Mouse (Mus musculus) kidney, postnatal 10 days (tissue): ENCODE measurements around the gene Cth.
"Not testable (repeated sequence)": the region's sequence is repeated elsewhere in the genome, so short reads cannot be mapped to it uniquely, and the experiment has no call there.

Experiments used
- DNase-seq: peaks from one replicate; pipeline ENCODE4 v3.0.0; 2021; ENCODE audit warnings: mixed read lengths

Cth gene

DNA sequence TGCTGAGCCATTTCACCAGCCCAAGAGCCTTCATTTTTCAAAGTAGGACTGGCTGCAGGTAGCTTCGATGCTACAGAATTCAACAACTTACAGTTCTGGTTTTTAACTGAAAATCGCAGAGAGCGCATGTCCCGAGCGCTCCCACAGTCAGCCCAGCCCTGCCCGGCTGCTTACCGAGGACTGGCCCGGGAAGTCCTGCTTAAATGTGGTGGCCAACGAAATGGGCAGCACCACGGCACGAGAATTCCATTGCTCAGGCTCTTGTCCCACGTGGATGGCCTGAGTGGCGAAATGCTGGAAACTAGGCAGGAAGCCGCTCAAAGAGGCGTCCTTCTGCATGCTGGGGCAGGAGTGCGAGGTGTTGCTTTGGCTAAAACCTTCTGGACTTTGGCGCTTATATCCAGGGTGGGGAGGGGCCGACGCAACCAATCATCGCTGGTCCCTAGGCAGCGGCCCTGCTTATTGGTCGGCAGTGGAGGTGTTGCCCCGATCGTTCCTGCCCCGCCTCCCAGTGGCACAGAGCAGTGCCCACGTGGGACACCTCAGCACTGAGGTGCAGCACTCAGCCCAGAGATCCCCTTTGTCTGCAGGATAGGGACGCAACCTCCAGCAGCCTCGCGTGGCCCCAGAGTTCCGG, at the start of gene Cth:
Gene Cth, minus strand, starts transcription at position 386 of the 637 bp plus-strand sequence.
- peak; percentile 93 for DNase-seq

DNA sequence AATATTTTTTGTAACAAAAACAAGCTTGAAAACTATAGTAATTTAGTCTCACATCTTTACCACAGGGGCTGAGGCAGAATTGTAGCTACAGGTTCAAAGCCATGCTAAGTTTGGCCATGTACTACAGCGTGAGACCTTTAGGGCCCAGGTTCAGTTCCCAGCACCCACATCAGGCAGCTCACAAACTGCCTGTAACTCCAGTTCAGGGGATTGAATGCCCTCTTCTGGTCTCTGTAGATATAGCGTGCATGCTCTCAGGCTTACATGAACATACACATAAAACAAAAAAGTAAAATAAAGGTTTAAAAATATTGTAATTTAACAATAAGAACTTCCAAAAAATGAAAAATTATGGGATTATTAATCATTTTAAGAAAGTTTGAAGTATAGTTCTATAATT, 48.4 kb upstream of the Cth start:
- DNase-seq, result no peak

DNA sequence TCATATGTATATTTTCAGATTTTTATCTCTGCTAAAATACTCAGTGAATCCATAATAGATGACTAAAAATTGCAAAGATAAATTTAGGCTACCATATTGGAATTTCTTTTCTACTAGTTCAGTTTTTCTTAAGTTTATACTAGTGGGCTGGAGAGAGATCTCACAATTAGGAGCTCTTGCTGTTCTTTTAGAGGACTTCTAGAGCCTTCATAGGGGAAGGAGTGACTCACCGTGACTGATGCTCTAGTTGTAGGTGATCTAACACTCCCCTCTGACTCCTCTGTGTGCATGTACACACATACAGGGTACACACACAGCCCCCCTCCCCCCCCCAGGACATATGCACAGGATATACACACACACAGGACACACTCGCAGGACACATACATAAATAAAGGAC, 46.3 kb upstream of the Cth start:
- no peak for DNase-seq

DNA sequence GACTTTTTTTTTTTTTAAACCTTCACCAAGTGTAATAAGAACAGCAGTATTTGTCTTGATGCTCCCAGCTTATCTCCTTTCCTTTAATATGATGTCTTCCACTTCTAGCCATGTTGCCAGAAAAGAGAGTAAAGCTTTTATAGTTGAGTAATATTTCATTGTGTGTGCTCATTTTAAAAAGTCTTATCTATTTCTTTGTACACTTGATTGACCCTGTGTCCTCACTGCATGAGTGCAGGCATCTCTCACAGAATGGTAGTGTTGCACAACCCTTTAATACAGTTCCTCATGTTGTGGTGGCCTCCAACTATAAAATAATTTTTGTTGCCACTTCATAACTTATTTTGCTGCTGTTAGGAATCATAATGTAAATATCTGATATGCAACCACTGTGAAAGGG, 32.4 kb upstream of the Cth start:
- no peak for DNase-seq

DNA sequence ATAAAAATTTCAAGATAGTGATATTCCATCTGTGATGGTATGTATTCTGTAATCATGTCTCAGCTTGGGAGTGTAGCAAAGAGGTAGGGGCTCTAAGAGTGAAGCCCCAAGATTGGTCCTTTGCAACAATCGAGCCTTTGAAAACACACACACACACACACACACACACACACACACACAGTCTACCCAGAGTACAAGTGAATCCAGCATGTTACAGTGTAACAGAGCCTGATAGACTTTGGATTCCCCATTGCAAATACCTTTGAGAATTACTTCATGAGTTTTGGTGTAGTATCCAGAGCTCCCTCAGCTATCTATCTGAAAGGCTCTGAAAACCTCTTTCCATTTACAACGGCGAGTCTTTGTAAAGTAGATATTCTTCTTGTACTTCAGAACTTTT, 31.3 kb upstream of the Cth start:
- peak; percentile 24 for DNase-seq

DNA sequence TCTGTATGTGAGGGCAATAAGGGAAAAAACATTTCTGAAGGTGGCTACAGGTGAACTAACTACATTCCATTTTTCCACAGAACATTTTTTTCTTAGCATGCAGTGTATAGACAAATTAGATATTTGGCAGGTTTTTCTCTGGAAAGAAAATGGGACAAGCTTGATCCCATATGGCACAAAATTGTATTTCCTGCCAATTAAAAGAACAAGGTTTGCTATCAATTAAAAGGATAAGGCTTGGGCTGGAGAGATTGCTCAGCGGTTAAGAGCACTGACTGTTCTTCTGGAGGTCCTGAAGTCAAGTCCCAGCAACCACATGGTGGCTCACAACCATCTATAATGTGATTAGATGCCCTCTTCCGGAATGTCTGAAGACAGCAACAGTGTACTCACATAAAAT, 30.6 kb upstream of the Cth start:
- no peak for DNase-seq

DNA sequence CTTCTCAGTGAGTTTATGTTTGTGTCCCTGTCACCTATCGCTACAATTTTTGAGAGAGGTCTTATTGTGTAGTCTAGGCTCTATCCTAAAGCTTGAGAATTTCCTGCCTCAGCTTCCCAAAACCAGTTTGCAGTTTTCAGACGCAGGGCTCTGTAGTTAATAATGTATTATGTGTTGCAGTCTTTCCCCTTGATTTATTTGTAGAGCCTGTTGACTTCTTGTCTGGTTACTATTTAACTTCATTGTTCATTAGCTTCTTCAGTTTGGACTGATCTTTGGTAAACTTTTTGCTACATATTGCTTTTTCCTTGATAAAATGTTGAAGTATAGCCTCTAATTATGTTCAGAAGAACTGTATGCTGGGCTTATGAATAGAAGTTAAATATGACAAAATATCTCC, 27.8 kb upstream of the Cth start:
- DNase-seq, result no peak

DNA sequence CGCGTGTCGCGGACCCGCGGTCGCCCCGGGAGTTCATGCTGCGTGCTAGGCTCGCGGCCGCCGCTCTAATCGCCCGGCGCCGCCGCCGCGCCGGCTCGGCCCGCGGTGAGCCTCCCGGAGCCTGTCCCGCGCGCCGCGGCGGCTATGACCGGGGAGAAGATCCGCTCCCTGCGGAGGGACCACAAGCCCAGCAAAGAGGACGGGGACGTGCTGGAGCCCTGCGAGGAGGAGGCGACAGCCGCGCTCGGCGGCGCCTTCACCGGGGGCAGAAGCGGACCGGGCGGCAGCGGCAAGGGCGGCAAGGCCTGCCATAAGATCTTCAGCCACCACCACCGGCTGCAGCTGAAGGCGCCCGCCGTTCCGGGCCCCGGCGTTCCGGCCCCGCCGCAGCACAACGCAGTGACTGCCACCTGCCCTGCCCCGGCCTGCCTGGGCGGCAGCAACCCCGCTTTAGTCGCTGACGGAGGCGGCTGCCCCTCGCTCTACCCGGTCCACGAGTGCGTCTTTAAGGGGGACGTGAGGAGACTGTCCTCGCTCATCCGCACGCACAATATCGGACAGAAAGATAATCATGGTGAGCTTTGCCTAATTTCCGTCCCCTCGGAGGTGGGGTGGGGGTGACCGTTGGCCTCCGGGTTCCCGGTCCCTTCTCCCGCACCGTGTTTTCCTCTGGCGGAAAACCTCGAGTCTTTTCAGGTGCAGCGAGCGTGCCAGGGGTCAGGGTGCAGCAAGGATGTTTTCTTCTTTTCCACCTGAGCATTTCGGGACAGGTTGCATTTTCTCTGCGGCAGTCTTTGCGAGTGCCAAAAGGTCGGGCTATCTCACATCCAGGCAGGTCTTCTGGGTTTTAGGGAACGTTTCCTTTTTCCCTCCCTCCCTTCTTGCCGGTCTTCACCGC, 22.8 kb upstream of the Cth start:
- DNase-seq, result peak; percentile 54

DNA sequence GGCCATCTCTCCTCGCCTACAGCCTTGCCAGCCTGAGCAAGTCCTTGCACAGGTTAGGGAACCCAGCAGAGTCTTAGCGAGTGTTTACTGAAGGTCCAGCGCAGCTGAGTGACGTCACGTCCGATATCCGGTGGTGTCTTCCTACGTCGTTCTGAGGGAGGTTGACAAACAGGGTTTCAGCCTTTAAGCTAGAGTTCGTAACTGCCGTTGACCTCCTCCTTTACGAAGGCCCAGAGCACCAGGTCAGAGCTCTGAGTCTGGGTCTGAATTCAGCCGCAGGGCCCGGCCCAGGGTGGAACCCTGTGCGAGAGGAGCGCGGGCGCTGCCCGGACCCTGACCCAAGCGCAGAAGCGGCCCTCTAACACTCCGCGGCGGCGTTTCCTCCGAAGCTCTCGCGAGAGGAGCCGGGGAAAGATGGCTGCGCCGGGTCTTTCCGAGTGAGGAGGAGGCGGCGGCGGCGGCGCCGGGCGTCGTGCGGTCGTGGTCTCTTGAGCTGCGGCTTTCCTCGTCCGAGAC, 22.0 kb upstream of the Cth start, which contains the start of gene Ankrd13c:
Gene Ankrd13c, plus strand, starts transcription at position 397 of the 516 bp plus-strand sequence.
- DNase-seq, result peak; percentile 95

DNA sequence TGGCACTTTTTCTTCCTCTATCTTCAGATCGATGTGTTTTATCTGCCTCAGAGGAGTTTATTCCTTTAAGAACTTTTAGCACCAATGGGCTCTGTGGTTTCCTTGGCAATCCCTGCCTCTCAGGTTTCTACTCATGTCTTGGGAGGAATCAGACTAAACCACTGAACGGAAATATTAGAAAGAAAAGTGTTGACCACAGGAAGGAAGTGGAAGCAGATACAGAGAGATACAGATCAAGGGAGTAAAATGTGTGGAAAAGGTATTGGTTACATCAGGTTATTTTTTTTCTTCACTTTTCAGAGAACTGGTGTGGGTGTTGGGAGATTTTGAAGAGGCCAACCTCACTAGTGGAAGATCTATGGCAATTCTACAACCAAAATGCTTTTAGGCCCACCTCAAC, 13.7 kb upstream of the Cth start:
- no peak for DNase-seq

DNA sequence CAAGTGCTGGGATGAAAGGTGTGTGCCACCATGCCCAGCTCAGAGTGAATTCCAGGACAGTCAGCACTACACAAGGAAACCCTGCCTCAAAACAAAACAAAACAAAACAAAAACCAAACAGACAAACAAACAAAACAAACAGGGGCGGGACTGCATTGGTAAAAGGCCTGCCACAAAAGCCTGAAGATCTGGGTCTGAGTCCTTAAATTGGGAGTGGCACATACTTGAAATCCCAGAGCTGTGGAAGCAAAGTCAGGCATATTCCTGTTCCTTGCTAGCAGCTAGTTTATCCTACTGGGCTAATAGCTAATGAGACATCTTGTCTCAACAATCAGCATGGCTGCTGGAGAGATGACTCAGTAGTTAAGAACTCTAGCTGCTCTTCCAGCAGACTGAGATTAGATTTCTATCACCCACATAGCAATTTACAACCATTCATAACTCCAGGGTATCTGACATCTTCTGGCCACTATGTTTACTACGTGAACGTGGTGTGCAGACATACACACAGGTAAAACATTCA, 9.5 kb upstream of the Cth start:
- DNase-seq, result no peak

DNA sequence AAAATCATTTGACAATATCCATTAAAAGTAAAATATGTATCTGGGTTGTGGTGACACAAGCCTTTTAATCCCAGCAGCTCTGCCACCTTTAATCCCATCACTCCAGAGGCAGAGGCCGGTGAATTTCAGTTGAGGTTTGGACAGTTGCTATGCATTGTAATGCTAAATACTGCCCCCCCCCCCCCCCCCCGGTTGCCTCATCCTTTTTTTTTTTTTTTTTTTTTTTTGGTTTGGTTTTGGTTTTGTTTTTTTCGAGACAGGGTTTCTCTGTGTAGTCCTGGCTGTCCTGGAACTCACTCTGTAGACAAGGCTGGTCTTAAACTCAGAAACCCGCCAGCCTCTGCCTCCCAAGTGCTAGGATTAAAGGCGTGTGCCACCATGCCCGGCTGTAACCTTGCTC, 8.3 kb upstream of the Cth start:
- DNase-seq, result not testable (repeated sequence)

DNA sequence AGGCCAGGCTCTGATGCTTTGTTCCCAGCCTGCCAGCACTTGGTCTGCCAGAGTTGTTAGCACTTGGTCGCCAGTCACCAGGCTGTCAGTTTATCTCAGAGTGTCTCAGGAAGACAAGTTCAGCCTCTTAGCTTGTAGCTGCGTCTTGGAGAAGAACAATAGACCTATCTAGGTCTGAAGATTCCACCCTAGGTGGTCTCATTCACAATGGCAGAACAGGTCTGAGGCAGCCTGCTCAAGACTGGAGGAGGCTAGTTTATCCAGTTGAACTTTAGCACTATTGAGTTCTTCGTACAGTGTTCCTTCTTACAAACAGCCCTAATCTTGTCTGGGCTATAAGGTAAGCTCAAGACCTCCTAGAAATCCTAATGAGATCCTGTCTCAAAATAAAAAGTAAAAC, 7.2 kb upstream of the Cth start:
- DNase-seq, result no peak

DNA sequence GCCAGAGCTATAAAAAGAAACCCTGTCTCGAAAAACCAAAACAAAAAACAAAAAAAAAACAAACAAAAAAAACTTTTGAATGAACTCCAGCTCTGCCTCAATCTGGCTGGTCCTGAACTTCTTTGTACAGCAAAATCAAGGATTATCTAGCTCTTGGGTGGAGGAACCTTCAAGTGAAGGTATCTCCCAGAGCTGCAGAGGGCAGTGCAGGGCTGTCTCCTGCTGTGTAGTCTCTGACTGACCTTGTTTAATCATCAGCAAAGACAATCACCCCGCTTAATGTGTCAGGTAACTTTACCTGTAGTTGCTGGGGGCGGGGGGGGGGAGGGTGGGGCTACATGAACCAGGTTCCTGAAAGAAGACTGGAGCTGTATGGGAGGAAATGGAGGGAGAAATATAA, 6.7 kb upstream of the Cth start:
- peak; percentile 62 for DNase-seq

DNA sequence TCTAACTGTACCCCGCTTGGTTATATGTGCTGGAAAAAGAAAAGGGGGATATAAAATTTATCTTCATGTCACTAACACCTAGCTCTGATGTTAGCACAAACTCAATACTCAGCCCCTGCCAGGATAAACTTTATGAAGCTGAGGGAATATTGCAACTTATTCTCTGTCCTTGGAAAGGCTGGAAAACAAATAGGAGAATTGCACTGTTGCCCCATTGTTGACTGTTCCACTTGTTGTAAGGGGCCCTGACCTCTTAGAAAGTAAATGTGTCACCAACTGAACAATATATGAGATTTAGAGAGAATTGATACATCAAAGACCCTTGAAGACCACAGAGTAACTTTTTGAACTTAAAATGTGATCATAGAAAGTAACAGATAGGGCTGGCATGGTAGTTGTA, 4.5 kb upstream of the Cth start:
- DNase-seq, result no peak

DNA sequence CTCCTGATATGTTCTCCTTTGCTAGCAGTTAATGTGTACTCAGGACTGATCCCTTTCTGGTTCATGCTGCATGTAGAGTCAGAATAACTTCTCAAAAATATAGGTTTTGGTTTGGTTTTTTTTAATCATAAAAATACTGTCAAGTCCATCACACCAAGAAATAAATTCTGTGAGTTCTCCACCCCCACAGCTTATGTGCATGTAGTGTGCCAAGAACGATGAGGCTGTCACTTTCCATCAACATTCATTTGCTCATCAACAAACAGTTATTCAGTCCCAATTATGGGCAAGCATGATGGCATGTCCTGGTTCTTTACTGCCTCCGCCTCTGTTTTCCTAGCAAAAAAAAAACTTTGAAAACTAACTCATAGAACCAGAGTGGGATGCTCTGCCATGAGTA, 3.9 kb upstream of the Cth start:
- DNase-seq, result no peak

DNA sequence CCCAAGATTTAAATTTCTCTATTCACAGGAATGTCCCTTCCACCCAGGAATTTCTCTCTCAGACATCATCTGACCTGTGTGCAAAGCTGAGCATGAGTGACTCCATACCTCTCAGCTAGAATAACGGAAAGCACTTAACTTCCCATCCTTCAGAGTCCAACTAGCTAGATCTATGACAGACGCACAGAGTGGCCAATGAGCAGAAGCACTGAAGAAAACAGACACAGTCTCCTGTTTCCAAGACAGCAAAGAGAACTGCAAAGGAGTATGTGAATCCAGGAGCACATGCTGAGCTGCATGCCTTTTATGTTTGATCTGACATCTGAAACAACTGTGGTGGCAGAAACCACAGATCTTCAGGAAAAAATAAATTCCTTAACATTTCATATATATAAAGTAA, 1.9 kb upstream of the Cth start:
- DNase-seq, result no peak

DNA sequence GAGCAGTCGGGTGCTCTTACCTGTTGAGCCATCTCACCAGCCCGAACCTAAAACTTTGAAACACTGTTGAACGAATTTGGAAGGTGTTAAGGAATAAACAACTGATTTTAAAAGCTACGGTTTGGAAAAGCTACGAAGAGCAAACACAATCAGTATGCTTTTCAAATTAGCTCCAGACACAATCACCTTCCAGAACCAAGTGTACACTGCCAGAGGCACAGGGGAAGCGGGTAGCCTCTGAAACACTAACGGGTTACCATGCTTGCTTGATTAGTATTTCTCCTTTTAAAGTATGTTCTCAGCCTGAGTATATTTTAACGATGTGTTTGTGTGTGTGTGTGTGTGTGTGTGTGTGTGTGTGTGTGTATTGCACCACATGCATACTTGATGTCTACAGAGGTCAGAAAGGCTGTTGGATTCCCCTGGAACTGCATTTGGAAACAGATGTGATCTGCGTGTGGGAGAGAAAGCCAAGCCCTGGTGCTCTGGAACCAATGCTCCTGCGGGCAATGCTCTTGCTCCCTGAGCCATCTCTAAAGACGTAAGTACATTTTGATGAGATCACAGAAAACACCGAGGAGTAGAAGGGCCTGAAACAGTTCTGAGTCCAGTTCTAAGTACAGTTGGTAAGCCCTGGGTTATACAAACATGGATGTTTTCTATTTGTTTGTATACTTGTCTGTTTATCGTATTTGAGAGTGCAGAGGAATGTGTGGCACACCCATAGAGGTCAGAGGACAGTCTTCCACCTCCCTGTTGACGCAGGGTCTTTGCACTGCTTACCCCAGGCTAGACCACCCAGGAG, 1.0 kb upstream of the Cth start:
- DNase-seq, result no peak

DNA sequence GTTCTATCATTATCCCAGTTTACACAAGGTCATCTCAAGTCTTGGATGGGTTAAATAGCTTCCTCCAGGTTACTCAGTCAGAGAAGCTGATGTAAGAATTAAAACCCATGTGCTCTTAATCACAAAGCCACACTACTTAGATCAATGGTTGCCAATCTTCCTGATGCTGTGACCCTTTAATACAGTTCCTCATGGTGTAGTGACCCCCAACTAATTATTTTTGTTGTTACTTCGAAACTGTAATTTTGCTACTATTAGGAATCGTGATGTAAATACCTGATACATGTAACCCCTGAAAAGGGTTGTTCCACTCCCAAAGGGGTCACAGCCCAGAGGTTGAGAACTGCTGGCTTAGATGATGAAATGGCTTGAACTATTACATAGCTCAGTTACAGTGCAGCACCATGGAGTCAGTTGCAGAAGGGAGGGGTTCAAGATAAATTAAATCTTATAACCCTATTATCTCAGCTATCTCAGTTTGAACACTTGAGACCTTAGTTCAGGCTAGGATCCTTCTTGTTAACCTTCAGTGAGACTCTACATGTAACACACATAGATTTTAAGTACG, 1.5 kb downstream of the Cth start:
- DNase-seq, result no peak

DNA sequence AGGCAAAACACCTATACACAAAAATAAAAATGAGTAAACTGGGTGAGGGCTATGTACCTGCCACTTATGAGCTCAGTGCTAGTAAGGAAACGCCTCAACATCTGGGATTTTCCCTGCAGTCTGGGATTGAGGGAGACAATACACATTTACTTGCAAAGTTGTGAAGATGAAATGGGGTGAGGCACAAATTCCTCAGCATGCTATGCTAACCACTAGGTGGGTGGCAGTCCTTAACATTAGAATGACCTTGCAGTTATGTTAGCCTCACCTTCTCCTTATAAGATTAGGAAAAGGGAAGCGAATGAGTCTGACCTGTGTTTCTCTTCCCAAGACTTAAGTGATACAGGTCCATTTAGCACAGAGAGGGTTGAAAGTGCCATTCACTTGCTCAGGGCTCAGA, 3.5 kb downstream of the Cth start:
- no peak for DNase-seq

DNA sequence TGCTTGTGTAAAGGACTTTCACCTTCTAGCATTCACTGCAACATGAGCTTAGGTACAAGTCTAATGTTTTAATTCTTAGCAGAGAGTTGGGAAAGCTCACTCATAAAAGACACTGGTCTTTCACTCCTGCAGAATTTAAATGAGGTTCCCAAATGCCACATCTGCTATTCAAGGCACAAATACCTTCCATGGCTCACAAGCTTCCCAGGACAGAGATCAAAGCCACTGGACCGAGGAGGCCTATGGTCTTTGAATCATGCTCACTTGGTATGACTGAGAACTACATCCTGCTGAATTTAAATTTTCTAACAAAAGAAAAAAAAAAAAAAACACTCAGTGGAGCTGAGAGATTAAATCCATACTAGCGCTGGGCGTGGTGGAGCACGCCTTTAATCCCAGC, 8.5 kb downstream of the Cth start:
- peak; percentile 34 for DNase-seq

DNA sequence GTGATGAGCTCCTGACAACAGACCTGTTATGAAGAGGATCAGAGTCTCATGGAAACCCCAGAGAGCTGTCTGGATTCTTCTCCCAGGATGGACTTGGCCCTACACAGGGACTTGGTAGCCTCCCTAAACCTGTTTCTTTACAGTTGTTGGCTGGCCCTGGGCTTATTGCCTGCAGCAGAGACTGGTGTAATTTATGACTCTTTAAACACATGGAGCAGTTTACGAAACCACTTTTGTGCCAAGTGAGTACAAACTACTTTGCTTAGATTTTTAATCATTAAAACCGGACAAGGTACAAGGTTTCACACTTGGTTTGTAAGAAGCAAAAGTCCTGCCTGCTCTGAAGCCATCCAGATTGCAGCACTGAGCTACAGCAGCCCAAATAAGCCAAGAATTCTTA, 12.7 kb downstream of the Cth start:
- peak; percentile 36 for DNase-seq

DNA sequence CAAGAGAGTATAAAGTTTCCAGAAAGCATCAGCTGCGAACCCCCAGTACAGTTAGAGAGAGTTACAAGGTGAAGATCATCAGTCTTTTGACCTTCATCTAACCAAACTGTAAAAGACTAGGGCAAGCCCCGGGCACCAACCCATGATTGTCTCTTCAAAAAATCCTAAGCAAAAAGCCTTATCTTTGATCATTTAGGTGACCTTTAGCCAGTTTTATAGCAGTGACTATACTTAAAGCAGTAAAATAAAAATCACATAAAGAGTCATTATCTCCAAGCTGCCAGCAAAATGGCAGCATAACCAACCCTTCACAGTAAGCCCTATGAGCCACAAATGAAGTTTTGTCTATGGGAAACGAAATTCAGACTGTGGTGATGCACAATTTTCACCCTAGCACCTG, 14.6 kb downstream of the Cth start:
- no peak for DNase-seq
